Mouse (Mus musculus) cortical plate, adult 2 months (tissue): ENCODE data around the gene Hpcal1.

Source experiments
- CTCF ChIP-seq: fragments of 200-500 bp; IDR thresholded peaks from 2 replicates; pipeline ENCODE4 v1.5.1; 2011; ENCODE audit warnings: mild to moderate bottlenecking, control low read depth, low read length; ENCODE audit not compliant: insufficient read depth; ENCODE audit errors: extremely low read depth
- POLR2A ChIP-seq: fragments of 200-500 bp; IDR thresholded peaks from 2 replicates; pipeline ENCODE4 v1.6.1; 2011; ENCODE audit warnings: mild to moderate bottlenecking, low read length, control low read depth; ENCODE audit not compliant: insufficient read depth; ENCODE audit errors: extremely low read depth

DNA sequence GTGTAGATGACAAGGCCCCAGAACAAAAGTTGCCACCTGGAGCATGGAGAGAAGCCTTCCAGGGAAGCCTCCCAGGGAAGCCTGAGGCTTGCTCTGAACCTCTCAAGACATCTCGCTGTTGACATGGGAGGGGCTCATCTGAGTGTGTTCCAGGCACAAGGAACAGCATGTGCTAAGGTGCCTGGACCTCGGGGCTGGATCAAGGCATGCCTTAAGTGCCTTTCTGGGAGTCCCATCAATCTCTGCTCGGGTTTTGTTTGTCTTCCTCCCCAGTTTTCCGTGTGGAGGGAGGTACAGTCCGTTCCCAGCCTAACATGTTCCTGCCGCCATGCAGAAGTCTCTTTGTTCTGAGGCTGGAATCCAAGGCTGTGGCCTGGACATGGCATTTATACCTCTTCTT, 33.3 kb downstream of the Hpcal1 start:
- no peak for TF ChIP-seq CTCF
- no peak for TF ChIP-seq POLR2A
